In the genomic region with DNA sequence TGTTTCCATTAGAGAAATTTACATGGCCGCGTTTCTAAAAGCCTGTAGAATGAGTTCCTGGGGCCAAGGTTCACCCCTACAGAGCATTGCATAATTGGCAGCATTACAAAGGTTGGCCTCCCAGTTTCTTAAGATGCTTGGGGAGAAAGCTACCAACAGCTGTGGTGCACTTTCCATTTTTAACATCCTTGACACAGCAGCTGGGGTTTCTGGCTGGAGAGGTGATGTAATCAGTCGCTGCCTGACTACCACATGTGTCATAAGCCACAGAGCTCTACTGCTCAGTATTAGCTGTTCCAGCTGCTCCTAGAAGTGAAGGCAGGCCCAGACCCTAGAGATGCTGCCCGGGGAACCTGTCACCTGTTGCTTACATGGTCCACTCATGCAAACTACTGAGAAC, we compare ENCODE assay signal across 10 mouse cellular contexts. TPM values are rescaled to one million over a fixed set of nuclear protein-coding genes. Genes with fewer than 3 reads are reported as not detected.
DNase-seq lines count a peak whose midpoint lies in the region; ATAC-seq and TF ChIP-seq lines count a peak whose summit lies in the region.
"Had no signal": no experiment of that assay in that cellular context is flagged by ENCODE, and none has a peak within 500 bp of the region (broad histone marks: within the 10 kb centered on the region; RNA-seq: fewer than 3 reads in every experiment).

No protein-coding gene starts in this region.

- POLR2A ChIA-PET in Patski (lab: Charles Lee) = no interaction called here

- H3K4me2 ChIP-seq in kidney, embryonic 16.5 days (replicated peaks; ENCODE audit: low read depth, low read length) = no peak overlapping the region

- no peaks in the 10 kb centered on the region for H3K4me1 ChIP-seq in kidney, embryonic 16.5 days (ENCODE audit: insufficient read depth, low read length)

- no peaks in the 10 kb centered on the region for H3K27me3 ChIP-seq in kidney, embryonic 16.5 days (ENCODE audit: insufficient read depth, low read length)
- H3K27me3 ChIP-seq in Patski = peaks cover 28% of the 10 kb centered on the region

- no peak for TF ChIP-seq CTCF in Patski (IDR thresholded peaks at IDR 0.05)

- no peak overlapping the region for H3K27ac ChIP-seq in kidney, embryonic 16.5 days (ENCODE audit: low read length)

- CTCF ChIA-PET in Patski (lab: Charles Lee) = interaction anchor here (1.4 to 2.8 kb wide), 2 partner anchors 11 to 15 kb away, joined by 4 to 10 read pairs; no protein-coding TSS in a partner anchor

- no peak for DNase-seq in kidney, adult 8-10 months
- DNase-seq in Patski (ENCODE audit: low read depth, low spot score) = peak; percentile 3
- DNase-seq in gastrocnemius, postnatal 36 days = peak; percentile 14 to 19
- peak; percentile 42 for DNase-seq in lung, postnatal 36 days
- DNase-seq in cerebellum, adult 18-20 months = no peak
- no peak for DNase-seq in layer of hippocampus, adult 8-10 months (ENCODE audit: low spot score in 2 of 2)
- DNase-seq: cerebellum, adult 9-10 months; spleen, adult 18-20 months had no signal

- ATAC-seq in kidney, embryonic 16.5 days (ENCODE audit: low FRiP score, low TSS enrichment) = peak; percentile 51; the same call in 1 of the 2 replicates
- ATAC-seq in Patski = peak; percentile 78
- no peak for ATAC-seq in cerebellum, adult (ENCODE audit: insufficient number of reproducible peaks, low FRiP score, low TSS enrichment)

- WGBS in kidney, embryonic 16.5 days = 41% methylated on average over 4 of the region's 4 CpGs

- H3K36me3 ChIP-seq in kidney, embryonic 16.5 days (ENCODE audit: insufficient read depth, low read length) = no peaks in the 10 kb centered on the region

- no peak overlapping the region for H3K4me3 ChIP-seq in kidney, embryonic 16.5 days (ENCODE audit: low read length)

- no peaks in the 10 kb centered on the region for H3K9me3 ChIP-seq in kidney, embryonic 16.5 days (ENCODE audit: low read length)

- intact Hi-C loops in gastrocnemius, postnatal 36 days (cut with DNase I) = no loop called here

- H3K9ac ChIP-seq in kidney, embryonic 16.5 days (replicated peaks; ENCODE audit: low read length) = no peak overlapping the region

- in situ Hi-C loops in Patski (cut with MboI; ENCODE audit: low pct_unique_long_range_greater_than_20kb) = no loop called here

RNA-seq across cellular contexts. Expression of a gene that starts 2.5 kb away (rescaled TPM):
- polyA plus RNA-seq in kidney, embryonic 16.5 days (2015; fragmentation: Nextera tagmentation; extraction: Ambion mirVana) = 0.34 TPM in 1 of 2 replicates, not detected in the other
- polyA plus RNA-seq in Patski (2021) = 0.05 TPM
- total RNA-seq in gastrocnemius, postnatal 36 days (2021) = not detected
- total RNA-seq in layer of hippocampus, adult 8-10 months (2022) = not detected

Comparison
In these comparisons a context has a peak if more than half of its experiments do, and no peak if none do; other contexts are left out.
1. DNase-seq: peak in Patski (single experiment), gastrocnemius, postnatal 36 days (2 of 2) and lung, postnatal 36 days (single experiment); none in kidney, adult 8-10 months (0 of 2), cerebellum, adult 18-20 months (0 of 2) and layer of hippocampus, adult 8-10 months (0 of 2).